Mouse (Mus musculus): Measurements from ENCODE around the gene Eef1b2. TPM values are rescaled to one million over a fixed set of nuclear protein-coding genes. Genes with fewer than 3 reads are reported as not detected.

The Eef1b2 gene
- polyA plus RNA-seq, 1 experiment from 2014 or later, result 511 TPM

GRCm38 (mm10) chr1:63214271-63214558 is 37.6 kb downstream of the Eef1b2 start, which contains the start of gene Gpr1:
Gpr1 (minus strand) TSS chr1:63214543.
- ATAC-seq (ENCODE audit: low FRiP score), result no peak
- Histone ChIP-seq H3K36me3 (ENCODE audit: control insufficient read depth, insufficient read depth, low read length) (no peaks in the 10 kb centered on the region), H3K27ac (ENCODE audit: low read depth, low read length) (peak within 1 kb of the TSS; percentile 8; the same call in 1 of the 2 replicates), H3K4me3 (ENCODE audit: low read depth, low read length) (no peak within 1 kb of the TSS), H3K9me3 (ENCODE audit: control insufficient read depth, low read length) (no peaks in the 10 kb centered on the region), H3K4me1 (replicated peaks; ENCODE audit: control insufficient read depth, insufficient read depth, low read length) (no peaks in the 10 kb centered on the region; the same call in 1 of the 2 replicates), H3K27me3 (ENCODE audit: control insufficient read depth, insufficient read depth, low read length) (no peaks in the 10 kb centered on the region), H3K9ac (ENCODE audit: low read depth, low read length) (peak within 1 kb of the TSS; percentile 42; the same call in 1 of the 2 replicates), H3K4me2 (replicated peaks; ENCODE audit: low read depth, low read length) (peak within 1 kb of the TSS; percentile 24)
- DNase-seq (ENCODE audit: low spot score), result no peak
- WGBS, result 30% methylated on average over 3 of the region's 3 CpGs

- Histone ChIP-seq H3K9ac (ENCODE audit: low read depth, low read length) (no peak overlapping the region), H3K4me1 (replicated peaks; ENCODE audit: control insufficient read depth, insufficient read depth, low read length) (no peaks in the 10 kb centered on the region; the same call in 1 of the 2 replicates), H3K36me3 (ENCODE audit: control insufficient read depth, insufficient read depth, low read length) (no peaks in the 10 kb centered on the region), H3K9me3 (ENCODE audit: control insufficient read depth, low read length) (no peaks in the 10 kb centered on the region), H3K4me2 (replicated peaks; ENCODE audit: low read depth, low read length) (no peak overlapping the region), H3K27me3 (ENCODE audit: control insufficient read depth, insufficient read depth, low read length) (no peaks in the 10 kb centered on the region), H3K4me3 (ENCODE audit: low read depth, low read length) (no peak overlapping the region), H3K27ac (ENCODE audit: low read depth, low read length) (no peak overlapping the region)
- ATAC-seq (ENCODE audit: low FRiP score), result no peak
- WGBS, result 52% methylated on average over 7 of the region's 7 CpGs
- DNase-seq (ENCODE audit: low spot score), result no peak
These were observed 38.0 kb downstream of the Eef1b2 start for GRCm38 (mm10) chr1:63214631-63215030.

- H3K4me2 ChIP-seq (replicated peaks; ENCODE audit: low read depth, low read length), result no peak overlapping the region
- 95% methylated on average over 4 of the region's 4 CpGs for WGBS
These were observed 42.7 kb downstream of the Eef1b2 start for GRCm38 (mm10) chr1:63219277-63219676.

DNA sequence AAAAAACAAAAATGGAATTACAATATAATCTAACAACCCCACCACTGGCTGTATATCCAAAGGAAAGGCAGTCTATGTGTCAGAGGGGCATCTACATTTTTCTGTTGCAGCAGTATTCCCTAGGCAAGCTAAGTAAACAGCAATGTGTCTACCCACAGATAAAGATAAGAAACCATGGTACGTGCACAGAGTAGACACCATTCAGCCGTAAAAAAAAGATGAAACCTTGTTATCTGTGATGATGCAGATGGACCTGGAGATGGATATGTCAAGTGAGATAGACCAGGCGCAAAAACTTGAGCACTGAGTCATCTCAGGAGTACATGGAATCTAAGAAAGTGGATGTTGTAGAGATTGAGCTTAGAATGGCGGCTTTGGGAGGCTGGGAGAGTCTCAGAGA is 48.4 kb downstream of the Eef1b2 start:
- no peaks in the 10 kb centered on the region for H3K27me3 ChIP-seq (ENCODE audit: control insufficient read depth, insufficient read depth, low read length)
- no peaks in the 10 kb centered on the region for H3K36me3 ChIP-seq (ENCODE audit: control insufficient read depth, insufficient read depth, low read length)
- no peak for ATAC-seq (ENCODE audit: low FRiP score)
- no peak overlapping the region for H3K27ac ChIP-seq (ENCODE audit: low read depth, low read length)
- no peak for DNase-seq (ENCODE audit: low spot score)
- WGBS, result 84% methylated on average over 4 of the region's 4 CpGs
- H3K4me2 ChIP-seq (replicated peaks; ENCODE audit: low read depth, low read length), result no peak overlapping the region
- H3K4me3 ChIP-seq (ENCODE audit: low read depth, low read length), result no peak overlapping the region
- no peaks in the 10 kb centered on the region for H3K9me3 ChIP-seq (ENCODE audit: control insufficient read depth, low read length)
- H3K9ac ChIP-seq (ENCODE audit: low read depth, low read length), result no peak overlapping the region
- H3K4me1 ChIP-seq (replicated peaks; ENCODE audit: control insufficient read depth, insufficient read depth, low read length), result no peaks in the 10 kb centered on the region

More at GRCm38 (mm10) chr1:63219277-63219676, 42.7 kb downstream of the Eef1b2 start:
- Histone ChIP-seq H3K4me3 (ENCODE audit: low read depth, low read length) (no peak overlapping the region), H3K27ac (ENCODE audit: low read depth, low read length) (no peak overlapping the region), H3K4me1 (replicated peaks; ENCODE audit: control insufficient read depth, insufficient read depth, low read length) (no peaks in the 10 kb centered on the region), H3K27me3 (ENCODE audit: control insufficient read depth, insufficient read depth, low read length) (no peaks in the 10 kb centered on the region), H3K9me3 (ENCODE audit: control insufficient read depth, low read length) (no peaks in the 10 kb centered on the region), H3K36me3 (ENCODE audit: control insufficient read depth, insufficient read depth, low read length) (no peaks in the 10 kb centered on the region), H3K9ac (ENCODE audit: low read depth, low read length) (no peak overlapping the region)
- DNase-seq (ENCODE audit: low spot score), result no peak
- ATAC-seq (ENCODE audit: low FRiP score), result no peak

DNA sequence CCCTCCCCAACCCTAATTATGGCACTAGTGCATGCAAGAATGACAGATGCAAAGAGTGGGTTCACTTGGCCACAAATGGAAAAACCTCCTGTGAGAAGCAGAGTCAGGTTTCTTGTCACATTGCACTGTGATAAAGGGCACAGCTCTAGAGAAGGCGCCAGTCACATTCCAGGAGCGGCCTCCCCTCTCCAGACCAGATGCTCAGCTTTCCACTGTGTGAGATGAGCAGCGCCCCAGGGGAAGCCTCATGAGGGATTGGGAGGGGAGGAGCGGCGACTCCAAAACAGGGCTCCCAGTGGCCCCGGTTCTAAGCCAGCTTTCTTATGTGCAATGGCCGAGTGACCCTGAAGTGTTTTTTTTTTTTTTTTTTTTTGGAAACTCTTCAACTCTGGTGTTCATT is 49.3 kb downstream of the Eef1b2 start:
- Histone ChIP-seq H3K27ac (ENCODE audit: low read depth, low read length) (no peak overlapping the region), H3K4me3 (ENCODE audit: low read depth, low read length) (no peak overlapping the region), H3K4me2 (replicated peaks; ENCODE audit: low read depth, low read length) (no peak overlapping the region), H3K36me3 (ENCODE audit: control insufficient read depth, insufficient read depth, low read length) (no peaks in the 10 kb centered on the region), H3K9me3 (ENCODE audit: control insufficient read depth, low read length) (no peaks in the 10 kb centered on the region), H3K27me3 (ENCODE audit: control insufficient read depth, insufficient read depth, low read length) (no peaks in the 10 kb centered on the region), H3K9ac (ENCODE audit: low read depth, low read length) (no peak overlapping the region), H3K4me1 (replicated peaks; ENCODE audit: control insufficient read depth, insufficient read depth, low read length) (no peaks in the 10 kb centered on the region)
- ATAC-seq (ENCODE audit: low FRiP score) (no peak), DNase-seq (ENCODE audit: low spot score) (peak; percentile 34)
- 4% methylated on average over 7 of the region's 7 CpGs for WGBS

- no peaks in the 10 kb centered on the region for H3K36me3 ChIP-seq (ENCODE audit: control insufficient read depth, insufficient read depth, low read length)
- no peak overlapping the region for H3K9ac ChIP-seq (ENCODE audit: low read depth, low read length)
- H3K27ac ChIP-seq (ENCODE audit: low read depth, low read length), result no peak overlapping the region
- WGBS, result 64% methylated on average over 5 of the region's 5 CpGs
- no peak for DNase-seq (ENCODE audit: low spot score)
- H3K9me3 ChIP-seq (ENCODE audit: control insufficient read depth, low read length), result no peaks in the 10 kb centered on the region
- no peak overlapping the region for H3K4me3 ChIP-seq (ENCODE audit: low read depth, low read length)
- no peaks in the 10 kb centered on the region for H3K4me1 ChIP-seq (replicated peaks; ENCODE audit: control insufficient read depth, insufficient read depth, low read length)
- H3K4me2 ChIP-seq (replicated peaks; ENCODE audit: low read depth, low read length), result no peak overlapping the region
- ATAC-seq (ENCODE audit: low FRiP score), result no peak
- no peaks in the 10 kb centered on the region for H3K27me3 ChIP-seq (ENCODE audit: control insufficient read depth, insufficient read depth, low read length)
These were observed 50.6 kb downstream of the Eef1b2 start for GRCm38 (mm10) chr1:63227241-63227640.

Other genes starting within 250 kb of the Eef1b2 start
- 10.5 and 16.8 TPM in 2 replicates for gene Ino80d, start 62.2 kb upstream of the Eef1b2 start, polyA plus RNA-seq (2014; fragmentation: Nextera tagmentation; extraction: Ambion mirVana)
- 135 and 158 TPM in 2 replicates for gene Ndufs1, start within 50 bp of the Eef1b2 start, polyA plus RNA-seq (2014; fragmentation: Nextera tagmentation; extraction: Ambion mirVana)
- 0.08 and 0.27 TPM in 2 replicates for gene Gpr1, start 37.7 kb downstream of the Eef1b2 start, polyA plus RNA-seq (2014; fragmentation: Nextera tagmentation; extraction: Ambion mirVana)
- 16.1 and 24.7 TPM in 2 replicates for gene Zdbf2, start 96.4 kb downstream of the Eef1b2 start, polyA plus RNA-seq (2014; fragmentation: Nextera tagmentation; extraction: Ambion mirVana)

Data from hindbrain, embryonic 11.5 days (tissue).